Mouse (Mus musculus) activated CD4-positive, CD25-positive, alpha-beta regulatory T cell, adult 4 months (primary cell): Measurements from ENCODE around the gene Ddc. TPM values are rescaled to one million over a fixed set of nuclear protein-coding genes. Genes with fewer than 3 reads are reported as not detected.

Source experiments
- ATAC-seq: one replicate; pipeline ENCODE4 v1.8.0; 2017
- polyA plus RNA-seq, 2 experiments: library from polyadenylated mRNA; unstranded; fragments of 100-300 nt; shearing (Covaris generic); gene quantifications; one replicate each; pipeline ENCODE4 v1.2.1; 2017

The Ddc gene
- polyA plus RNA-seq, 2 experiments from 2014 or later = 1.9 to 2.4 TPM

- no peak for ATAC-seq
Measured at GRCm38 (mm10) chr11:11822181-11823095, 75.5 kb downstream of the Ddc start.

- no peak for ATAC-seq
Measured at GRCm38 (mm10) chr11:11821387-11821975, 76.5 kb downstream of the Ddc start.

DNA sequence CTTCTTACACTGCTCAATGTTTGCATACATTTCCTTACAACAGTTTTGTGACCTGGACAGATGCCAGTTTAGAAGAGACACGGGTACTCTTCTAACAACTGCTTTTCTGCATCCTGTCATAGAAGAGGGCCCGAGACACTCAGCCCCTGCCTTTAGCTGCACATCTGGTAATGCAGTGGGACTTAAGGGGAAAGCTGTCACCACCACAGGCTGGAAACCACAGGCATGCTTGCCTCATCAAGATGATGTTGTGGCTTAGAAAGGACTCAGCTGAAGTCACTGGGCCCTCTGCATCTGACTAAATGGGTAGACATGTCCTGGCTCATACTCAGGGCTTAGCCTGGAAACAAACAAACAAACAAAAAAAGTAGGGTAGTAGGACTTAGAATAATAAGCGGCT, 77.2 kb downstream of the Ddc start:
- ATAC-seq = peak; percentile 37

- ATAC-seq = peak; percentile 84
Measured at GRCm38 (mm10) chr11:11820251-11820650, 77.7 kb downstream of the Ddc start.

GRCm38 (mm10) chr11:11819206-11819605, 78.7 kb downstream of the Ddc start:
- ATAC-seq = no peak

DNA sequence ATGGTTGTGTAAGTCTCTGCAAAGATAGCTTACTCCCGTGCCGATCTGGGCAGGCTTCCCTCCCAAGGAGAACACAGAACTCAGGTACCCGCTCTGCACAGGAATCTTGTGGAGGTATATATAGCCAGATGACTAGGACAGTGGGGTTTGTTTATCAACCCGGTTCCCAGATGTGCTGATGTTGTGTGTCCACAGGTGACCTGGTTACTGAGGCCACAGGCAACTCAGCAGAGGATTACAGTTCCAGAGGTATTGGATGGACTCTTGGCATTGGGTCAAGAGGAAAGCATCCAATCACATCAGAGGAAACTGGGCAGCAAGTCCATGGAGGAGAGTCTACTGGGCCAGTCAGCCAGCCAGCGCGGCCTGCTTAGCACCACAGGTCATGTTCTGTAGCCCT, 79.1 kb downstream of the Ddc start:
- no peak for ATAC-seq

- no peak for ATAC-seq
Measured at GRCm38 (mm10) chr11:11815737-11816136, 82.2 kb downstream of the Ddc start.

DNA sequence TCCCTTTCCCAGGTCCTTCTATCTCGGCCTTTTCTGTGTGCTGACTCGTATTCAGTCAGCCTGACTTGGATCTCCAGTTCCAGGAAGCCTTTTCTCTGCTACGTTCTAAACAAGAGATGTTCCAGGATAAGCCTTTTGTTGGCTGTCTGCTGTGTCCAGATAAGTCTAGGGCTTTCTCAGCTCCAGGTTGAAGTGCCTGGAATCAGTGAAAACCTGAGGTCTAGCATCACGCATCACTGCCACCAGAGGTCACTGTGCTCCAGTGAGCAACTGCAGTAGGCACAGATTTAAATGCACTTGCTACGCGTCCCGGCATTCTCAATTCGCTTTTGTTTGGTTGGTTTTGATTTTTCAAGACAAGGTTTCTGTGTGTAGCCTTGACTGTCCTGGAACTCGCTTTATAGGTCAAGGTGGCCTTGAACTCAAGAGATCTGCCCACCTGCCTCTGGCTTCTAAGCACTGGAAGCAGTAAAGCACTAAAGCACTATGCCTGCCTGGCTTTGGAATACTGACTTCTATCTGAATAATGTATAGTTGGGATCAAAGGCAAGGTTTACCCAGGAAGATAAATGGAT, 86.0 kb downstream of the Ddc start:
- no peak for ATAC-seq

DNA sequence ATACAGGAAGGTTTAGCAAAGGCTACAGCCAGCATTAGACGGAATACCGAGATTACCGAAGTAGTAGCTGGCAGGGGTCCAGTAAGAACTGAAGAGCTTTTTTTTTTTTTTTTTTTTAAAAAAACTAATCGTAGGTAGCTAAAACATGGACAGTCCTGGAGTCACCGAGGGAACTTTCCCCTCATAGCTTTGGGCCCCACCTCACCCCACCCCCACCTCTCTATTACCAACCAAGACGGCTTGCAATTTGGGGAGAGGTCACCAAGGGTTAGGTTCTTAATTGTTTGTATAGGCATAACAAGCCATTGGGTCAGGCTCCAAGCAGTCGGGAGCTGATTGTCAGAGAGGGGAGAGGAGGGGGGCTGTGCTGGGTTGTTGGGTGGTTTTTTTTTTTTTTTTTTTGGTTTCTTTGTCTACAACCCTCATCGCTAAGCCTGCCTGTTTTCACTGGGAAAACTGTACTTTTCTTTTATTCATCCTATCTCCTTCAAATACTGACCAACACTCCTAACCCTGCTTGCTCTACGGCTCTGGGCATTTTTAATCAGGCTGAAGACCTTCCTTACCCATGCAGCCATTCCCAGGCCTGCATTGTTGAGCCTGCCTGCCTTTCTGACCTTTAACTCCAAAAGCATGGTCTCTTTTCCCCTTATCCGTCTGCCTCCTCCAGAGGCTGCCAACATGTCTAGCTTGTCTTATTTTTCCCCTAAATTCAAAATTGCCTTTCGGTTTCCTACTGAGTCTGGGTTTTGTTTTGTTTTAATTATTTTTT, 88.4 kb downstream of the Ddc start:
- no peak for ATAC-seq

DNA sequence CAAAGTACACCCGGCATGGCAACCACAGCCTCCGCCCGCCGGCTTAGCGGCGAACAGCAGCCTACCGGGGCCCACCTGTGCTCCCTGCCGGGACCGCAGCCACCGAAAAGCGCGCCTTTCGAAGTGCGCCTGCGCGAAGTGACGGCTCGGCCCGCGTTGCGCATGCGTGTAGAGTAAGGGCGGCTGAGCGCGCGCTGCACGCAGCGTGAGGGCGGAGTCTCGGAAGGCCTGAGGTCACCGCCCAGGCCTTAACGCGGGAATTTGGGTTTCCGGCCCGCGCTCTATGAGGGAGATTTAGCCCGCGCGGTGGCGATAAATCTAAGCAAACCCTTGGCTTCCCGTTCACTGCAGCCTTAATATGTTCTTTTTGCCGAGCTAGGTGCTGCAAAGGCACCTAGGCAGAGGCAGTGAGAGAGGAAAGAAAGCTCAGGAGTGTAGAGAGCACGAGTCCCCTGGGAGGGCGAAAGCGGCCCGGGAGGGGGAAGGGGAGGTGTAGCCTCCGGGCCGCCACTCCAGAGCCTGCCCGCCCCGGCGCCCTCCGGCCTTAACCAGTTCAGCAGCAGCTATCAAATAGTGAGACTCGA, 89.0 kb downstream of the Ddc start, which contains the start of gene Fignl1:
Gene Fignl1, minus strand, starts transcription at position 143 of the 584 bp plus-strand sequence.
- ATAC-seq = peak; percentile 96

GRCm38 (mm10) chr11:11808035-11808819, 89.7 kb downstream of the Ddc start:
- no peak for ATAC-seq

DNA sequence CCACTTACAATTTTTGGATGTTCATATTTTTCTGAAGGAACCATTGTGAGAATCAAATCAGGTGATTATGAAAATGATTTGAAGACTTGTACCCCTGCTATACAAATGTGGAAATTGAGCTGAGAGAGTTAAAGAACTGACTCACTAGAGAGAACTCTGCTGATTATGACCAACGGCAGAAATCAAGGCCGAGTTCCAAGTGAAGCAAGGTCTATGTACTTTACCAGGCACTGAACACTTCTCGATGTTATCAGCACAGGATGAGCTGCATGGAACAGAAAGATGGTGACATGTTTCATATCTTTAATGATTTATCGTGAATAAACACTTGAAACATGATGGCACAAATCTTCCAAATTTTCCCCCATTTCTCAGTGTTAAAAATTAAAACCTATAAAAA, 92.0 kb downstream of the Ddc start:
- no peak for ATAC-seq

- ATAC-seq = no peak
Measured at GRCm38 (mm10) chr11:11804421-11804820, 93.5 kb downstream of the Ddc start.

- ATAC-seq = no peak
Measured at GRCm38 (mm10) chr11:11801067-11801466, 96.9 kb downstream of the Ddc start.

GRCm38 (mm10) chr11:11800304-11800703, 97.6 kb downstream of the Ddc start:
- ATAC-seq = no peak

- no peak for ATAC-seq
Measured at GRCm38 (mm10) chr11:11798690-11799089, 99.3 kb downstream of the Ddc start.

GRCm38 (mm10) chr11:11794626-11795025, 103.3 kb downstream of the Ddc start:
- no peak for ATAC-seq

- peak; percentile 84 for ATAC-seq
Measured at GRCm38 (mm10) chr11:11788521-11788974, 109.4 kb downstream of the Ddc start.

GRCm38 (mm10) chr11:11785457-11785856, 112.5 kb downstream of the Ddc start:
- ATAC-seq = no peak

- ATAC-seq = no peak
Measured at GRCm38 (mm10) chr11:11781728-11782127, 116.2 kb downstream of the Ddc start.

DNA sequence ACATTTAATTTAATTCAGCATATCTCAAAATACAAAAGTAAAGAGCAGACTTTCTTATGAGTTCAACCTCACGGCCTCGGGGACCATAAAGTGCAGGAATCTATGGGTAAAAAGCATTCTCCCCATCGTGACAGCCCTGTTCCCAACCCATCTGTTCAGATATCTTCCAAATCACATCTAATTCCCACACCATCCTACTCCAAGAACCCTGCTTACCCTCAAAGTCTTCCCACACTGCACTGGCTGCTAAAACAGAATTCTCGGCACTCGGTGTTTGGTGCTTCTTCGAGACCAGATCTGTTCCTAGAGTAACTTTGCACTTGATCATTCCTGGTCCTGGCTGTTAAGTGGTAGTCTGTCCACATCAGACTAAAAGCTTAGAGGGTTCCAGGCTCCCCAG, 119.6 kb downstream of the Ddc start:
- no peak for ATAC-seq

- no peak for ATAC-seq
Measured at GRCm38 (mm10) chr11:11777796-11778195, 120.1 kb downstream of the Ddc start.
